Mouse (Mus musculus) hindbrain, embryonic 13.5 days (tissue): ENCODE measurements around the gene Bfsp2. TPM values are rescaled to one million over a fixed set of nuclear protein-coding genes. Genes with fewer than 3 reads are reported as not detected.

Experiments used
- ATAC-seq: fragments of 200-750 bp; cut with Nextera tagmentation; 2 replicates; pipeline ENCODE4 v1.8.0; 2017; ENCODE audit warnings: moderate TSS enrichment; ENCODE audit not compliant: low FRiP score
- H3K27ac ChIP-seq: fragments of 300-500 bp; sonication (generic); 2 replicates; pipeline ENCODE4 v1.5.1; 2015; ENCODE audit warnings: inconsistent platforms, mild to moderate bottlenecking, moderate library complexity
- H3K27me3 ChIP-seq: fragments of 300-500 bp; sonication (generic); 2 replicates; pipeline ENCODE4 v1.6.1; 2015; ENCODE audit warnings: mild to moderate bottlenecking, inconsistent platforms
- H3K36me3 ChIP-seq: fragments of 300-500 bp; sonication (generic); 2 replicates; pipeline ENCODE4 v1.6.1; 2015; ENCODE audit warnings: mild to moderate bottlenecking, inconsistent platforms
- H3K4me1 ChIP-seq: fragments of 300-500 bp; sonication (generic); replicated peaks from 2 replicates; pipeline ENCODE4 v1.6.1; 2015; ENCODE audit warnings: inconsistent platforms
- H3K4me2 ChIP-seq: fragments of 300-500 bp; sonication (generic); 2 replicates; pipeline ENCODE4 v1.6.1; 2015; ENCODE audit warnings: inconsistent platforms, mild to moderate bottlenecking, moderate library complexity
- H3K4me3 ChIP-seq: fragments of 300-500 bp; sonication (generic); 2 replicates; pipeline ENCODE4 v1.5.1; 2015; ENCODE audit warnings: mild to moderate bottlenecking, inconsistent platforms
- H3K9ac ChIP-seq: fragments of 300-500 bp; sonication (generic); 2 replicates; pipeline ENCODE4 v1.6.1; 2015; ENCODE audit warnings: mild to moderate bottlenecking, inconsistent platforms
- H3K9me3 ChIP-seq: fragments of 300-500 bp; sonication (generic); 2 replicates; pipeline ENCODE4 v1.6.1; 2016; ENCODE audit warnings: inconsistent platforms
- WGBS: fragments of 180-500 bp; shearing (Covaris S2); methylation state at CpG from one replicate; pipeline ENCODE4 v1.1.7; 2015; 5-methylcytosine and 5-hydroxymethylcytosine counted together
- polyA plus RNA-seq: library from polyadenylated mRNA; unstranded; fragments of >200 nt; fragmentation: Nextera tagmentation; extraction: Ambion mirVana; gene quantifications from 2 replicates; pipeline ENCODE4 v1.2.1, GENCODE M21; 2015

Bfsp2 gene
- polyA plus RNA-seq, 1 experiment from 2014 or later: 4.5 TPM

DNA sequence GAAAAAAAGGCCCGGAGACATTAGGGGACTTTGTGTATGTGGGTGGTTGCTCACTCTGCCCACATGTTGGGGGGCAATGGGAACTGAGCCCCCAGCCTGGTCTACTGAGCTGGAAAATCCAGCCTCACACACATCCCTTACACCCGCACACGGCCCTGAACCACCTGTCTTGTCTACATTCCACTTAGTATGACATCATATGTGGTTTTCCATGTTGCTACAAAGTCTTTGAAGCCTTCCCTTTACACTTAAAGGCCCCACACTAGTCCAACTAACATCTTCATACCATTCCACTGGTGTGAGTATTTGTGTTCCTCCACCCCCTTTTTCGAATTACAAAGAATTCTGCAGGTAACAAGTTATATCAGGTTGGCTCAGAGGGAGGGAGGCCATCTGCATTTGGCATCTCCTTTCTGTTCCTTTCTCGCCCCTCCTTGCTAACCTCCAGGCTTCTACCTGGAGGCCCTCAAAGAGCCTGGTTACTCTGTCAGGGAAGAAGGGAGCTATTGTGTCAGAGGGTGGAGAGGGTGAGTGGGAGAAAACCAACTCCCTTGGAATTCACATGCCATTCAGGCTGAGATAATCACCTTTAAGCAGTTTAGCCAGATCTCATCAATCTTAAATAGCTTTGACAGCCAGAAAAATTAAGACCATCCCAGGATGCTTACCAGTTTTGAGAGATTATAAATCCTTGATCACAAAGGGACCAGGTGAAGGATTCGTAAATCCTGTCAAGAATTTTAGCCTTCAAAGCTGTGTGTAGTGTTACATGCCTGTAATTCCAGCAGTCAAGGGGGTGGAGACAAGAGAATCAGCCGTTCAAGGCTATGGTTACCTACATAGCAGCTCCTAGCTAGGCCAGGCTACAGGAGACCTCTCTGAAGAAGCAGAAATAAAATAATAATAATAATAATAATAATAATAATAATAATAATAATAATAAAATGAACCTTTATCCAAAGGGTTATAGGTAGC lies 103.6 kb downstream of the Bfsp2 start:
- 78% methylated on average over 7 of the region's 7 CpGs for WGBS

More for the DNA sequence above, 103.6 kb downstream of the Bfsp2 start:
- H3K27me3 ChIP-seq: no peaks in the 10 kb centered on the region
- H3K9me3 ChIP-seq: no peaks in the 10 kb centered on the region
- no peak overlapping the region for H3K4me3 ChIP-seq
- H3K4me1 ChIP-seq: 0 out of 2 replicates have a peak, but pooled peaks cover 6% of the 10 kb centered on the region
- no peak overlapping the region for H3K27ac ChIP-seq
- H3K9ac ChIP-seq: no peak overlapping the region
- no peaks in the 10 kb centered on the region for H3K36me3 ChIP-seq
- H3K4me2 ChIP-seq: no peak overlapping the region
- ATAC-seq: no peak

Other genes with a start within 250 kb of the Bfsp2 start
- 33.0 and 34.3 TPM in 2 replicates for gene Trf, start 250.0 kb downstream of the Bfsp2 start, polyA plus RNA-seq
- gene 1300017J02Rik, start 175.3 kb downstream of the Bfsp2 start, polyA plus RNA-seq: 1.2 and 2.8 TPM in 2 replicates
- gene Topbp1, start 175.2 kb downstream of the Bfsp2 start, polyA plus RNA-seq: 23.2 and 26.0 TPM in 2 replicates
- gene Cdv3, start 114.6 kb downstream of the Bfsp2 start, polyA plus RNA-seq: 80.9 and 84.4 TPM in 2 replicates